Mouse (Mus musculus) spleen, postnatal 14 days (tissue): ENCODE measurements around the gene Gm21962.

Experiments used
- DNase-seq, 2 experiments: peaks; one replicate each; pipeline ENCODE4 v3.0.0; 2021 to 2022; ENCODE audit warnings: low spot score in 2 of 2

Gene Gm21962

DNA sequence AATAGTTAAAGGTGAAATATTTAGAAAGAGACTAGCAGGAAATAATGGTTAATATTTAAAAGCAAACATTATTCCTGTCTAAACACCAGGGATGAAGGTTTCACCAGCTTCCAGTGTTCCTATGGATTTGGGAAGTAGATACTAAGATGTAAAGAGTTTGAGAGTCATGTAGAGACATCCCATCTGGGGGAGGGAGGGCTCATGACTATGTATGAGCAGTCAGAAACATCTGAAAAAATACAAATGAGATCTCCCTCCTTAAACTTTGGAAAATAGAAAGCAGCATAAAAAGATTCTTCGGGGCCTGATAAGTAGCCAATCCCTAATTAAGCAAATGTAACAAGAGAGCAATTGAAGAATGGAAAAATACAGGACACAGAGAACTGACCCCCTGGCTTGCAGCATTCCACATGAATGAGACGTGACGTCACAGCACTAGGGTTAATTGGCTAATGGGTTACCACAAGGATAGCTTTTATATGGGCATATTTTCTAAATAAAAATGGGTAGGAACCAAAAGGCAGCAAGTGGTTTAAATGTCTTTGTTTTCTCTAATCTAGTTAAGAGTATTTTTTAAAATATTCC is 45.3 kb downstream of the Gm21962 start:
- DNase-seq: no peak
